Mouse (Mus musculus) left cerebral cortex, adult 18-20 months (tissue): ENCODE measurements at regions not wholly inside any gene's neighbourhood (a gene's known extent, or its start where the extent isn't known, plus 50 kb on each side); places are given as distances from the start of the nearest gene placed in this dataset.

Experiments
- DNase-seq, 2 experiments: peaks; one replicate each; pipeline ENCODE4 v3.0.0; 2021 to 2022; ENCODE audit warnings: low spot score in 2 of 2, mixed read lengths in 1 of 2

DNA sequence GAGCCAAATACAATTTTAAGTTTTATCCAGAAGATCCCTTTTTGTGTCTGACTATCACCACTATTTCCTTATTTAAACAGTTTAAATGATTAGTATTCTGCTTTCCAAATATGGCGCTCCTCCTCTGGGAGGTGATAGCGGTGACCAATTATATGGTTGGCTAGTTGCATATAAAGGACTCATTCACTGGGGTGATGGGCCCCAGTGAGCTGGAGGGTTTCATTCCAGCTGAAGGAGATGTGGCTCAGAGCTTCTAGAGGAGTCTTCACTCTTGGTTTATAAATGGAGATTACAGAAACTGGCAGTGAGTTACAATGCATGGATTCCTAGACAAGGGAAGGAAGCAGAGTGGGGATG, 50.7 kb upstream of the Gm7361 start:
- no peak for DNase-seq

DNA sequence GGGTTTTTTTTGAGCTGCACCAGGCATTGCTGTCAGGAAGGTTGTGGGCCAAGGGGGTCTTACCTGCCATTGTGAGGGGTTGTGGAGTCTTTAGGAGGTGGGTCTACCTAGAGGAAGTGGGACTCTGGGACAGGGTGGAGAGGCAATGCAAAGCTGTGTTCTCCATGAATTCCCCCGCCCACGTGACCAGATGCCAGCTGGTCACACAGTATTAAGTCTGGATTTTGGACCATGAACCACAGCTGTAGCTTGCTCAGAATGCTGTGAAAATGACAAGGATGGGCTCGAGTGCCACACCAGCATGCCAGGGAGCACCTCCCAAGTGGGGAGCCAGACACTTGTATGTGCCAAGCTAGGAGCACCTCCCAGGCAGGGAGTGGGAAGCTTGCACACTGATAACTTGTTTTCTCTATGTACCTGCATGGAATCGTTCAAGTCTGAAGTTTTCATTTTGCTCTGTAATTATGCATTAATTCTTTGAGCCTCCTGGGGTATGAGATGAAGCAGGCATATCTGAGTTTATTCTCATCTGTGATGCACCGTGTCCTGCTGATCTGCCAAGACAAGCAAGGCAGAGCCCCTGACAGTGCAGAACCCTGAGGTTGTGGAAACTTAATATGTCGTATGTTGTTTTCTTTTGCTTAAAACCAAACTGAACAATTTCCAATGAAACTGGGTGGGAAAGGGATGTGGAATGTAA, 51.3 kb upstream of the Gm7361 start:
- no peak for DNase-seq

- no peak for DNase-seq
Measured at GRCm38 (mm10) chr5:26202471-26202870, 55.0 kb upstream of the Gm7361 start.

DNA sequence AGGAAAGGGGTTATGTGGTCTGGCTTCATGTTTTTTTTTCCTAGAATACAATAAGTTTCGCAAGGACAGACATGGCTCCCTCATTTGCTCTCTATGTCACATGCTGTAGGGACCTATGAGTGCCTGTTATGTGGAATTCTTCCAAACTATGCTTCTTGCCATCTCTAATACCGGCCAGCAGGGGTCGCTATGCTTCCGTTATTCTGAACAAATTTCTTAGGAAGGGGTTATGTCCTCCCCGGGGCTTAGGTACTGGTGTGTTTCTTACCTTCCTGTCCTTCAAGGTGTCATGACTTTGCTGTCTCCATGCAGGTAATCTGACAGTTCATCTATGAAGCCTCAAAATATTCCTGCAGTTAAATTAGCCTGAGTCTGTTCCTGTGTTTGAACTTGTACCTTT, 68.1 kb upstream of the Gm7361 start:
- DNase-seq: peak in 1 of 2 experiments; percentile 6

- DNase-seq: no peak
Measured at GRCm38 (mm10) chr5:26187212-26187611, 66.0 kb upstream of the Gm10220 start.

DNA sequence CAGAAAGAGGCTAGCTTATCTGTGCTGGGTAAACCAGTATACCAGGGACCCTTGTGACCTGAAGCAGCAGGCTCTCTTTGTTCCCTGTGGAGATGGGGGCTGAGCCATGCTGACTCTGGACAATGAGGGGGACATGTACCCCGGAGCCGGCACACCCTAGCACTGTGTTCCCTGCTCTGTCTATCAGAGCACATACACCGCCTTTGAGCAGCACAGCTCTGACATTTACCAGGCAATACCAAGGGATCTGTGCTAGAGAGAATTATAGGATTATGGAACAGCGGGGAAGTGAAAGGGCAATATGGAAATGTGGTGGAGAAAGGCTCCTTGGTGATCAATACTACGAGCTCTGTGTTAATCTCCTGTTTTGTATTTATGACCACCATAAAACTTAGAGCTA, 64.2 kb upstream of the Gm10220 start:
- DNase-seq: no peak

DNA sequence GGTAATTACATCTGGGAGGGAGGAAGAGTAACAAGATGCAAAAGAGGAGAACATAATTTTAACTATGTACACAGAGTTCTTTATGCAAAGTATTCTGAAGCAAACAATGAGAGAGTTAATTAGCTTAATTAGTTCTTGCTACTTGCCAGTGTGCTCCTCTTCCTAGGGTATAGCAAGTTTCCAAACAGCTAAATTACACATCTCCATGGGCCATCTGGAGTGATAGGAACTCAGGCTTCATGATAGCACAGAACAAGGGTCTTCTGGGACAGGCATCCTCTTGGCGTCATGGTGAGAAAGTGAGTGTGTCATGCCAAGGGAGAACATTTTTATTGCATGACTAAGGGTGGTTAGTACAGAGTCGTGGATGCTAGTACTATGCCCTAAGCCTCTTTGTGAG, 54.8 kb upstream of the Gm10220 start:
- no peak for DNase-seq

DNA sequence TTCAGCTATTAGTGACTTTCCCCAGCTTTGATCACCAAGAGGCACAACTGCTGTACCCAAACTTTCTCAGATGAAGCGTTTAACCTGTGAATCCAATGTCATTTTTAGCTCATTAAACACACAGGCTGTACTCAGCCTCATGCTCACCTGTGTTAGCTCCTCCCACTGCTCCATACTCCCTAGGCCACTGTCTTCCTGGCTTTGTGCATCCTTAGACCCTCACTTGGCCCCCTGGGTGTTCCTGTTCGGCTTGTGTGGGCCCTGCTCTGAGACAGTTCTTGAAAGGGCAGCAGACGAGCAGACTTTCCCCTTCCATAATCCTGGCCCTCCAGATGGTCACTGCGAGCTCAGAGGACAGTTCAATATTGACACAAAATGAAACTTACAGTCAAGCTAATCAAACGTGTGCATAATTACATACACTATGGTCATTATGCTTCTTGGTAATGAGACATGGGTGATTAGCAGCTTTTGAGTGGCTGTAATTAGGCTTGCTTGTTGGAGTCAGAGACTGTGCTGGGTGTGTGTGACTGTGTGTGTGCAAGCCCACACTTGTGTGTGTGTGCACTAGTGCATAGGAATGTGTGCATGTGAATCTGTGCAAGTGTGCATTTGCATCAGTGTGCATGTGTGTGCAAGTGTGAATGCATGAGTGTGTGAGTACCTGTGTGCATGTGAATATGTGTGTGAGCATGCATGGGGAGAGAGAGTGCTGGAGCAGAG, 50.6 kb upstream of the Gm10220 start:
- DNase-seq: no peak

DNA sequence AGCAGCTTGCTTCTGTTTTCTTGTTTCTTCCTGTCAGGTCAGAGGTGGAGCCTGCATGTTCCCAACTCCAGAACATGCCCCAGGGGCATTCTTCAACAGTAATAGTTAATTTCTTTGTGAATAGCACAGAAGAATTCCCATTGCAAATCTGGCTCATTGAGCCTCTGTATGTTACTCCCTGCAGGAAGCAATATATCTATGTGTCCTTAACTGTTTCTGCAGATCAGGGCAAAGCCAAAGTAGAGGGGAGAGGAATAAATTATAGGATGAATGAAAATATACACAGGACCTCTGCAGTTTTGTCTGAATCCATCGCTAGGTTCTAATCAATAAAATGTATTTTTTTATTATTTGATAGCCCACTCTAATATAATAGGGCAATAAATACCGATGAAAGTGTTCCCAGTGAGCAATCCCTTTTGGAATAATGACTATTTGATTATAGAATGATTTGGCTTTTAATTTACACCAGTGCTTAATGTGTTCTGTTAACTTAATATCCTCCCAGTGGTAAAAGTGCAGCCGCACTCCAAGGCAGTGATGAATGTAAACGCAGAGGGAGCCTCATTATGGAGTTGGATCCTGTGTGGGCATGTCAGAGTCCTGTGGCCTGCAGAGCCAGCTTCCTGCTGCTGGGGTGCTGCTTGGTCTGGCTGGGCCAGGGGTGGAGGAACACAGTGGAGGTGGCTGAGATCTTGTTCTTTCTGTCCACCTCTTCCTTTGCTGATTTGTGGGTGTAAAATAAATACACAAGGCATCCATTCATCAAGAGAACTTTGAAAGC, 49.7 kb upstream of the Gm10220 start:
- DNase-seq: no peak
